Mouse (Mus musculus): ENCODE measurements at regions not wholly inside any gene's neighbourhood (a gene's known extent, or its start where the extent isn't known, plus 50 kb on each side); places are given as distances from the start of the nearest gene placed in this dataset.

DNA sequence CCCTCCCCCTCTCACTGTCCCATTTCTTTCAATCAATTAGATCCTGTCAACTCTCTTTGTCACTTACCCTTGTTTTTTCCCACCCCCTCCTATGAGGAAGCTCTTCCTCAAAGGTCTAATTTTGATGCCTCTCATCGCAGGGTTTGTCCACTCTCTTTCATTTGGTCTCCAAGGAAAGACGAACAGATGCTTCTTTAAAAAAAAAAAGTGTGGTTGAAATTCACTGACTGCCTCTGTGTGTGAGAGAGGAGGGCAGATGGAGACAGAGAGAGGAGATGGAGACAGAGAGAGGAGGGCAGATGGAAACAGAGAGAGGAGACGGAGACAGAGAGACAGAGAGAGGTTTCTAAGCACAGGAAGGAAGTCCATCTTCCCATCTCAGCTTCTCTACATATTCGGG, 113.1 kb downstream of the Cartpt start:
- Histone ChIP-seq H3K27me3 (ENCODE audit: control insufficient read depth, insufficient read depth, low read length) (no peaks in the 10 kb centered on the region), H3K9ac (ENCODE audit: low read depth, low read length) (no peak overlapping the region), H3K4me3 (ENCODE audit: low read length) (no peak overlapping the region), H3K9me3 (ENCODE audit: control insufficient read depth, low read length) (no peaks in the 10 kb centered on the region), H3K36me3 (ENCODE audit: control insufficient read depth, insufficient read depth, low read length) (no peaks in the 10 kb centered on the region), H3K4me1 (ENCODE audit: control insufficient read depth, insufficient read depth, low read length) (no peaks in the 10 kb centered on the region), H3K4me2 (replicated peaks; ENCODE audit: low read depth, low read length) (no peak overlapping the region), H3K27ac (ENCODE audit: low read depth, low read length) (no peak overlapping the region)
- 70% methylated on average over 4 of the region's 4 CpGs for WGBS
- no peak for ATAC-seq (ENCODE audit: low FRiP score, low TSS enrichment)

- Histone ChIP-seq H3K36me3 (ENCODE audit: control insufficient read depth, insufficient read depth, low read length) (no peaks in the 10 kb centered on the region), H3K27me3 (ENCODE audit: control insufficient read depth, insufficient read depth, low read length) (no peaks in the 10 kb centered on the region), H3K4me2 (replicated peaks; ENCODE audit: low read depth, low read length) (no peak overlapping the region), H3K9me3 (ENCODE audit: control insufficient read depth, low read length) (no peaks in the 10 kb centered on the region), H3K9ac (ENCODE audit: low read depth, low read length) (no peak overlapping the region), H3K4me3 (ENCODE audit: low read length) (no peak overlapping the region), H3K4me1 (ENCODE audit: control insufficient read depth, insufficient read depth, low read length) (peaks cover 4% of the 10 kb centered on the region; the same call in 1 of the 2 replicates), H3K27ac (ENCODE audit: low read depth, low read length) (no peak overlapping the region)
- ATAC-seq (ENCODE audit: low FRiP score, low TSS enrichment): no peak
- 79% methylated on average over 4 of the region's 4 CpGs for WGBS
Measured at GRCm38 (mm10) chr13:99785427-99785826, 115.5 kb downstream of the Cartpt start.

GRCm38 (mm10) chr13:99784314-99784713, 116.6 kb downstream of the Cartpt start:
- Histone ChIP-seq H3K4me1 (ENCODE audit: control insufficient read depth, insufficient read depth, low read length) (peaks cover 4% of the 10 kb centered on the region; the same call in 1 of the 2 replicates), H3K36me3 (ENCODE audit: control insufficient read depth, insufficient read depth, low read length) (no peaks in the 10 kb centered on the region), H3K9me3 (ENCODE audit: control insufficient read depth, low read length) (no peaks in the 10 kb centered on the region), H3K27me3 (ENCODE audit: control insufficient read depth, insufficient read depth, low read length) (no peaks in the 10 kb centered on the region), H3K4me3 (ENCODE audit: low read length) (no peak overlapping the region), H3K27ac (ENCODE audit: low read depth, low read length) (no peak overlapping the region), H3K4me2 (replicated peaks; ENCODE audit: low read depth, low read length) (no peak overlapping the region), H3K9ac (ENCODE audit: low read depth, low read length) (no peak overlapping the region)
- no peak for ATAC-seq (ENCODE audit: low FRiP score, low TSS enrichment)
- 68% methylated on average over 2 of the region's 2 CpGs for WGBS

GRCm38 (mm10) chr13:99782883-99783721, 117.8 kb downstream of the Cartpt start:
- Histone ChIP-seq H3K27me3 (ENCODE audit: control insufficient read depth, insufficient read depth, low read length) (no peaks in the 10 kb centered on the region), H3K4me2 (replicated peaks; ENCODE audit: low read depth, low read length) (no peak overlapping the region), H3K9me3 (ENCODE audit: control insufficient read depth, low read length) (no peaks in the 10 kb centered on the region), H3K27ac (ENCODE audit: low read depth, low read length) (no peak overlapping the region), H3K4me3 (ENCODE audit: low read length) (no peak overlapping the region), H3K36me3 (ENCODE audit: control insufficient read depth, insufficient read depth, low read length) (no peaks in the 10 kb centered on the region), H3K9ac (ENCODE audit: low read depth, low read length) (no peak overlapping the region), H3K4me1 (ENCODE audit: control insufficient read depth, insufficient read depth, low read length) (peaks cover 4% of the 10 kb centered on the region; the same call in 1 of the 2 replicates)
- peak; percentile 69 for ATAC-seq (ENCODE audit: low FRiP score, low TSS enrichment)
- WGBS: 53% methylated on average over 15 of the region's 15 CpGs

- no peak for ATAC-seq (ENCODE audit: low FRiP score, low TSS enrichment)
- Histone ChIP-seq H3K27me3 (ENCODE audit: control insufficient read depth, insufficient read depth, low read length) (no peaks in the 10 kb centered on the region), H3K36me3 (ENCODE audit: control insufficient read depth, insufficient read depth, low read length) (no peaks in the 10 kb centered on the region), H3K27ac (ENCODE audit: low read depth, low read length) (no peak overlapping the region), H3K9me3 (ENCODE audit: control insufficient read depth, low read length) (no peaks in the 10 kb centered on the region), H3K4me1 (ENCODE audit: control insufficient read depth, insufficient read depth, low read length) (peaks cover 4% of the 10 kb centered on the region; the same call in 1 of the 2 replicates), H3K4me2 (replicated peaks; ENCODE audit: low read depth, low read length) (no peak overlapping the region), H3K4me3 (ENCODE audit: low read length) (no peak overlapping the region), H3K9ac (ENCODE audit: low read depth, low read length) (no peak overlapping the region)
- WGBS: 78% methylated on average over 4 of the region's 4 CpGs
Measured at GRCm38 (mm10) chr13:99781616-99782015, 119.3 kb downstream of the Cartpt start.

DNA sequence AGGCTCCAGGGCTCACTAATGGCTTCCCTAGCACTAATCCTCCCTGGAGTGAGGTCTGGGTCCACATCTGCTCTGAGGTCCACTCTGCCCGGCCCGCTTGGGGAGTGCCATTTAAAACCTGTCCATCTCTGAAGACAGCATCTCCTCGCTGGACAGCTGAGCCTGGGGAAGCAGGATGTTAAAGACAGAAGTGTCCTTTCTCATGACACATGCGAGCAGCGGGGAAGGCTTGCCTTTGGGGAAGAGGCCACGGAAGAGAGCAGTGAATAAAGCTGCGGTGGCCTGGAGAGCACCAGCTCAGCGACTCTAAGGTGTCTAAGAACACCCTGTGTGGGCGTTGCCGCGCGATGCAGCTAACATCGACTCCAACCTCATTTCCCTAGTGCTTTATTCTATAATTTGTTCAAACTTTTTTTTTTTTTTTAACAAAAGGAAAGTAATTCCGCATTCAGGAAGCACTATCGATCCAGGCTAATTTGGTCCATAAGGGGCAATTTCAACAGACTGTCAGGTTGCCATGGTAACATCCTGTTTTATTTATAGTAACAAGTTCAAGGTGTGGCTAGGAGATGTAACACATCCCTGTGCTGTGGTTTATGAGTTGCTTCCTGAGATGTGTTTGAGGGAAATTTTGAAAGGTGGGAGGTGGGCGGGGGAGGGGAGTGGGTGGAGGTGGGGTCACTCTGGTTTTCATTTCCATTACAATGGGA, 120.0 kb downstream of the Cartpt start:
- Histone ChIP-seq H3K4me1 (ENCODE audit: control insufficient read depth, insufficient read depth, low read length) (peaks cover 4% of the 10 kb centered on the region; the same call in 1 of the 2 replicates), H3K36me3 (ENCODE audit: control insufficient read depth, insufficient read depth, low read length) (no peaks in the 10 kb centered on the region), H3K9me3 (ENCODE audit: control insufficient read depth, low read length) (no peaks in the 10 kb centered on the region), H3K9ac (ENCODE audit: low read depth, low read length) (no peak overlapping the region), H3K4me3 (ENCODE audit: low read length) (no peak overlapping the region), H3K4me2 (replicated peaks; ENCODE audit: low read depth, low read length) (no peak overlapping the region), H3K27ac (ENCODE audit: low read depth, low read length) (no peak overlapping the region), H3K27me3 (ENCODE audit: control insufficient read depth, insufficient read depth, low read length) (no peaks in the 10 kb centered on the region)
- ATAC-seq (ENCODE audit: low FRiP score, low TSS enrichment): no peak
- 22% methylated on average over 16 of the region's 16 CpGs for WGBS

GRCm38 (mm10) chr13:99778747-99779146, 122.1 kb downstream of the Cartpt start:
- no peaks in the 10 kb centered on the region for H3K27me3 ChIP-seq (ENCODE audit: control insufficient read depth, insufficient read depth, low read length)
- WGBS: 81% methylated on average over 2 of the region's 2 CpGs
- no peaks in the 10 kb centered on the region for H3K36me3 ChIP-seq (ENCODE audit: control insufficient read depth, insufficient read depth, low read length)
- H3K9me3 ChIP-seq (ENCODE audit: control insufficient read depth, low read length): no peaks in the 10 kb centered on the region
- no peak overlapping the region for H3K4me2 ChIP-seq (replicated peaks; ENCODE audit: low read depth, low read length)
- no peak overlapping the region for H3K9ac ChIP-seq (ENCODE audit: low read depth, low read length)
- peaks cover 4% of the 10 kb centered on the region; the same call in 1 of the 2 replicates for H3K4me1 ChIP-seq (ENCODE audit: control insufficient read depth, insufficient read depth, low read length)
- H3K4me3 ChIP-seq (ENCODE audit: low read length): no peak overlapping the region
- no peak overlapping the region for H3K27ac ChIP-seq (ENCODE audit: low read depth, low read length)
- no peak for ATAC-seq (ENCODE audit: low FRiP score, low TSS enrichment)

DNA sequence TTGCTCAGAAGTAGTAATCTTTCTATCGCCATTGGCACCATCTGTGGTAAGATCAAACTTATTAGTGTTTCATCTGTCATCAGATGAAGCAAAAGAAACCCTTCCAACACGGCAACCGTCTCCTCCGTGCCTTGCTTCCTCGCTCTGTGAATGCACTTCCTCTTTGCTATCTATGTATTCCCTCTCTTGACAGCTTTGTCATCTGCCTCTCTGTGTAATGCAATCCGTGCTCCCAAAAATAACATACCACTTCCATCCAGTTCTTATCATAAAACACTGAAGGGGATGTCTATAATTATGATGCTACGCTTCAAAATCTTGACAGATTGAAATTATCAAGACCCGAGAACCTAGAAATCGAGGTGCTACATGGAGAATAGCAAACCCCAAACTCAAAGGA, 123.2 kb downstream of the Cartpt start:
- no peak overlapping the region for H3K4me2 ChIP-seq (replicated peaks; ENCODE audit: low read depth, low read length)
- 83% methylated on average over 9 of the region's 9 CpGs for WGBS
- no peaks in the 10 kb centered on the region for H3K9me3 ChIP-seq (ENCODE audit: control insufficient read depth, low read length)
- no peak overlapping the region for H3K27ac ChIP-seq (ENCODE audit: low read depth, low read length)
- no peak overlapping the region for H3K4me3 ChIP-seq (ENCODE audit: low read length)
- no peaks in the 10 kb centered on the region for H3K27me3 ChIP-seq (ENCODE audit: control insufficient read depth, insufficient read depth, low read length)
- no peak for ATAC-seq (ENCODE audit: low FRiP score, low TSS enrichment)
- no peaks in the 10 kb centered on the region for H3K36me3 ChIP-seq (ENCODE audit: control insufficient read depth, insufficient read depth, low read length)
- H3K9ac ChIP-seq (ENCODE audit: low read depth, low read length): no peak overlapping the region
- H3K4me1 ChIP-seq (ENCODE audit: control insufficient read depth, insufficient read depth, low read length): peaks cover 4% of the 10 kb centered on the region; the same call in 1 of the 2 replicates

- no peak overlapping the region for H3K4me3 ChIP-seq (ENCODE audit: low read length)
- 0 out of 2 replicates have a peak, but pooled peaks cover 8% of the 10 kb centered on the region for H3K4me1 ChIP-seq (ENCODE audit: control insufficient read depth, insufficient read depth, low read length)
- H3K36me3 ChIP-seq (ENCODE audit: control insufficient read depth, insufficient read depth, low read length): no peaks in the 10 kb centered on the region
- no peak overlapping the region for H3K9ac ChIP-seq (ENCODE audit: low read depth, low read length)
- H3K27ac ChIP-seq (ENCODE audit: low read depth, low read length): no peak overlapping the region
- H3K9me3 ChIP-seq (ENCODE audit: control insufficient read depth, low read length): no peaks in the 10 kb centered on the region
- ATAC-seq (ENCODE audit: low FRiP score, low TSS enrichment): no peak
- no peaks in the 10 kb centered on the region for H3K27me3 ChIP-seq (ENCODE audit: control insufficient read depth, insufficient read depth, low read length)
- WGBS: 13% methylated on average over 5 of the region's 5 CpGs
- H3K4me2 ChIP-seq (replicated peaks; ENCODE audit: low read depth, low read length): no peak overlapping the region
Measured at GRCm38 (mm10) chr13:99765965-99766364, 134.9 kb downstream of the Cartpt start.
